Mouse (Mus musculus): ENCODE results near the gene Chpf2. TPM values are rescaled to one million over a fixed set of nuclear protein-coding genes. Genes with fewer than 3 reads are reported as not detected.

Chpf2 gene
- polyA plus RNA-seq, 1 experiment = 34.5 TPM

GRCm38 (mm10) chr5:24591268-24591721 lies 4.8 kb downstream of the Chpf2 start:
- no peak for DNase-seq (ENCODE audit: low spot score)

DNA sequence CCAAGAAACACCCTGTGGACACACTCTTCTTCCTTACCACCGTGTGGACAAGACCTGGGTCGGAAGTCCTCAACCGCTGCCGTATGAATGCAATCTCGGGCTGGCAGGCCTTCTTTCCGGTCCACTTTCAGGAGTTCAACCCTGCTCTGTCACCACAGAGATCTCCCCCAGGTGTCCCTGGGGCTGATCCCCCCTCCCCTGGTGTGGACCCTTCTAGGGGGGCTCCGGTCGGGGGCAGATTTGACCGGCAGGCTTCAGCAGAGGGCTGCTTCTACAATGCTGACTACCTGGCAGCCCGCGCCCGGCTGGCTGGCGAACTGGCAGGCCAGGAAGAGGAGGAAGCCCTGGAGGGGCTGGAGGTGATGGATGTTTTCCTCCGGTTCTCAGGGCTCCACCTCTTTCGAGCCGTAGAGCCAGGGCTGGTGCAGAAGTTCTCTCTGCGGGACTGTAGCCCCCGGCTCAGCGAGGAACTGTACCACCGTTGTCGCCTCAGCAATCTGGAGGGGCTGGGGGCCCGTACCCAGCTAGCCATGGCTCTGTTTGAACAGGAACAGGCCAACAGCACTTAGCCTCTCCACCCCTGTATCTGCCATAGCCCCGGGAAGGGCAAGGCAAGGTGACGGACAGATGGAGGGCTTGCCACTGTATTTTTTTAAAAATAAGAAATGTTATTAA lies 5.4 kb downstream of the Chpf2 start:
- DNase-seq (ENCODE audit: low spot score) = no peak

DNA sequence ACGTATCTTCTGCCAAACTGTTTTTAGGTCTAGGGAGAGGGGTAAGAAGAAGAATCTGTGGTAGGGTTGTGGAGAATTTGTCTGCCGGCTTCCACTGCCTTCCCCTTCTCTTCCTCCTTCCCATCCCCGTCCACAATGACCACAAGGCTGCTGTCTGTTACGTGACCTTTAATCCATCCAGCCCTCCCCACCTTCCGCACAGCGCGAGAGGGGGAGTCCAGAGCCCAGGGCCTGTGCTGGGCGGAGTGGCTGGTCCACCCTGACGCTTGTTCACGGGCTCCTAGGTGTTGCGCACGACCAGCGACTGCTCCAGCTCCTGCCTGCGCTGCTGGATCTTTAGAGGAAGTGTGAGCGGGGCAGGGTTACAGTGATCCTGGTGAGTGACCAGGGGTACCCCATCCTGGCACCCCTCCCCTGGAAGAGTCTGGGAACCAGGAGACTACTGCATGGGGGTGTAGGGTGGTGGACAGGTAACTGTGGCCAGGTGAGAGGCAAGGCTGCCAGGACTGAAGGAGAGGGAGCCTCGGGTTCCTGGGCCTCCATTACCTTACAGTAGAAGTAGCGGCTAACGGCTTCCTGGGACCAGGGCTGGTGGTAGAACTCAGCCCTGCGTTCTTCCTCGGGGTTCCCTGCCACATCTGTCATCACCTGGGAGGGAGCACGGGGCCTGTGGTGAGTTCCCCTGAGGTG lies 6.1 kb downstream of the Chpf2 start:
- DNase-seq (ENCODE audit: low spot score) = no peak

GRCm38 (mm10) chr5:24593230-24593629 lies 6.7 kb downstream of the Chpf2 start:
- no peak for DNase-seq (ENCODE audit: low spot score)

GRCm38 (mm10) chr5:24593928-24594327 lies 7.4 kb downstream of the Chpf2 start:
- no peak for DNase-seq (ENCODE audit: low spot score)

DNA sequence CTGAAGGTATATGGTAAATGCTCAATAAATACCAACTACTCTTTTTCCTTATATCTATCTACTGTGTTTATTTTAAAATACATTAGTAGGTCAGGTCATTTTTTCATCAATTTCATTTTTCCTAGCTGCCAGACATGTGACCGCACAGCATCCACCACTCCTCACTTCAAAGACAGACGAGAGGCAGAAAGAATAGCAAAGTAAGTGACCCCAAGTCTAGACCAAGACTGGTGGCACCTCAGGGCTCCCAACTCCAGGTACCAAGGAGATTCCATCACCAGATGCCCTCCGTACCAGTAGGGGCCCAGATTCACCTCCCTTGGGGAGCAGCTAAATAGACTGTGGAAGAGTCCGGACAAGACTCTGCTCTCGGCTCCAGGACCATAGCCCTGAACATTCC lies 7.8 kb downstream of the Chpf2 start:
- no peak for DNase-seq (ENCODE audit: low spot score)

- DNase-seq (ENCODE audit: low spot score) = no peak
Measured at GRCm38 (mm10) chr5:24595261-24595660, 8.7 kb downstream of the Chpf2 start.

DNA sequence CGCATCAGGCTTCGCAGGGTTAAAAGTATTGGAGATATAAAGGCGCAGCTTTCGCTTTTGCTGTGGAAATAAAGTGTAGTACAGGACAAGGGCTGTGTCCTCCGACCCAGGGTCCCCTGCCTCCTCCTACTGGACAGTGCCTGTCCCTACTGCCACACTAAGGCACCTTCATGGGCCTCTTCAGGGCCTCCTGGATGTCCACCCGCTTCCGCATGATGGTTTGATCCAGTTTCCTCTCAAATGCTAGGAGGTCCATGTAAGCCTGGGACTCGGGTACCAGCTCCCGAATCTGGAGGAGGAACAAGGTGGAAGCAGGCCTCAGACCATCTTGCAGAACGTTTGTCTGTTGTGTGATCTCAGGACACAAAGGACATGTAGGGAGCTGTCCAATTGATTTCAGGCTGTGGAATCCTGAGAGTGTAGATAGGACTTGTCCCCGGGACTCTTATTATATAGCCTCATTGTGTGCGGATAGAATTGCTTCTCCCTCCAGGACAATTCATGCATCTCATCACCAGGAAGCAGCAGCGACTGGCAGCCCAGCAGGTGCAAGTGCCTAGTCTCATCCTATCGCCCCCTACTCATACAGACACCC lies 9.3 kb downstream of the Chpf2 start:
- DNase-seq (ENCODE audit: low spot score) = no peak

GRCm38 (mm10) chr5:24596519-24597171 lies 10.1 kb downstream of the Chpf2 start:
- DNase-seq (ENCODE audit: low spot score) = no peak

DNA sequence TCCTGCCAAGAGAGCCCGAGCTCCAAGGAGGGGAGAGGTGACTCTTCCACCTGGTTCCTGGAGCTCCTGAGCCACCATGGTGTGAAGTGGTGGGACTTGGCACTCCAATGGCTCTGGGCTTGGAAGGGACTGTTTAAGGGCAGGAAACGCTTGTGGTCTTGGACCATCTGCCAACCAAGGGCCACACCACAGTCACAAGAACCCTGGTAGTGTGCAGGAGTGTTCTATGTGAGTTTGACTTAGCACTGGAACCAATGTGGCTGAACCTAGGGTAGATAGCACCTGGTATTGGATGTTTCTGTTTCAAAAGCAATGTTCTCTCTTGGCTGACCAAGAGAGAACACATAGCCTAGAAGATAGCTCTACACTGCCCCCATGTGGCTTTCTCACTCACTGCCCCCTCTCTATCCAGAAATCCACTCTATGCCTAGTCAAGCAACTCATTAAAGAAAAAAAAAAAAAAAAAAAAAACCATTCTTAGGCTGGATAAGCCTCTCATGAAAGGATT lies 10.7 kb downstream of the Chpf2 start:
- DNase-seq (ENCODE audit: low spot score) = no peak

DNA sequence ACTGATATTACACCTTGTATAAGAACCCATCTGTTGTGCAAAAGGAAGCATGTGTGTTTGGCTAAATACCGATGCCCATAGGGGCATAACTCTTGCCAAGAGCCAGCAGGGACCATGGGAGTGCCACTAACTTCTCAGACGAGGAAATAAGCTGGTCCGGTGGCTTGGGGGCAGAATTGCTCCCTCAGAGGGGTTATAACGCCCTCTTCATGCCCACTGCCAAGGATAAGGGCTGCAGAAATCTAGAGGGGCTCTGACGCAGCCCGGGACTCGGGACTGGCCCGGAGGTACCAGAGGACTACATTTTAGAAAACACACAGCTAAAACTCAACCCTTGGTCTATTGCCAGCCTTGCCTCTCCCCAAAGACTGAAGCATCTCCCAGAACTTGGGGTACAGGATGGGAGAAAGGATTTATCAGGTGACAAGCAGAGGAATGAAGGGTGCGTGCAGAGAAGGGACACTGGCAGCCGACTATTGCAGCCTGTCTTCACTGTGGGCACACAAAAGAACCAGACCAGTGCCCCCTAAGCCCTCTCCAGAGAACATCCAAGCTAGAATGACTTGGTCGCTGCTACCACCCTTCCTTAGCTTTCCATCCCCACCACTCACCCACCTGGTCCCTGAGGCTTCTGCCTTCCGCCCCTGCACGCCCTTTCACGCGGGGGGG lies 11.5 kb downstream of the Chpf2 start:
- no peak for DNase-seq (ENCODE audit: low spot score)

- DNase-seq (ENCODE audit: low spot score) = peak; percentile 61
Measured at GRCm38 (mm10) chr5:24598570-24599006, 12.0 kb downstream of the Chpf2 start.

GRCm38 (mm10) chr5:24599137-24599536 lies 12.6 kb downstream of the Chpf2 start:
- no peak for DNase-seq (ENCODE audit: low spot score)

DNA sequence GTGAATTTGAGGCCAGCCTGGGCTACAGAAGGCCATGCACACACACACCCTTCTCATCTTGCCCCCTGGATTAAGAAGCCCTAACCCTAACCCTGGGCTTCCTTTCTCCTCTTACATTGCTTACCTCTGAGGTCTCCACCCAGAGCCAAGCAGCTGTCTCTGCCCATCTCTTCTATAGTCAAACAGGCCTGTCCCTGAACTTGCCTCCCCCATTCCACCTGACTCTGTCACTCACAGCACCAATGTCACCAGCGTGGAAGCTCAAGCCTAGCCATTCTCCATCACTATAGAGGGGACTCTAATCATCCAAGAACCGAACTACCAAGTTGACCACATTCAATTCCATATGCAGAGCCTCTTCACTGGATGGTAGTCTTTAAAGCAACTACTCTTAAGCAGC lies 13.7 kb downstream of the Chpf2 start:
- no peak for DNase-seq (ENCODE audit: low spot score)

- no peak for DNase-seq (ENCODE audit: low spot score)
Measured at GRCm38 (mm10) chr5:24601071-24601835, 14.7 kb downstream of the Chpf2 start.

DNA sequence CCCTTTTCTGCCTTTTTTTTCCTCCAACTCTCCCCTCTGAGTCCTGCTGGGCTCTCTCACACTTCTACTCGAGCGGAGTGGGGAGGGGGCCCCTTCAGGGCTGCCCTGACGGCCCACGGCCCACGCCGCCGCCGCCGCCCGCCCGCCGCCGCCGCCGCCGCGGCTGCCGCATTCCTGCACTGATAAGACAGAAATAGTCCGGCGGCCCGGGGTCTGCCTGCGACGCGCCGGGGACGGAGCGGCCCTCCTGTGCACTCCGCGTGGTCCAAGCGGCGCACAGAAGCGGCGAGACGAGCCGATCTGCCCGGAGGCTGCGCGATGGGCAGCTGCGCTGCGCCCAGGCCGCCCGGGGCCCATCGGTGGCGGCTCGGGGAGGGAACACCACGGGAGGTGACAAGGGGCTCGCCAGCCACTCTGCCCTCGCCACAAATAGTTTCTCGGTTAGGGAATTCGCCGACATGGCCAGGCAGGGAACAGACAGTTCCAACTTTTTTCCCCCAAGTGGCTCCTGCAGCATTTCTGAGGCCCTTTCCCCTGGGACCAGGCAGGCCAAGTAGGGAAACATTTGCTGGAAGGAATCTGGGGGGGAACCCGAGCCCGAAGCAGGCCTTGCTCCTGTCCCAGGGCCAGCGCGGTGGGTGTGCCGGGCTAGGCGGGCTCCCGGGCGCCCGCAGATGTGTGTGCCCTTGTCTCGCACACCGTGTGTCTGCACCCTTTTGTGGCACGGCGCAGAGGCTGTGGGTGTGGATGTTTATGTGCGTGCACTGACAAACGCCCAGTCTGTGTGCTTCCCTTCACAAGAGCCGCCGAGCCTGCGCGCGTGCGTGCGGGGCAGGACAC lies 15.6 kb downstream of the Chpf2 start:
- DNase-seq (ENCODE audit: low spot score) = peak; percentile 68

- no peak for DNase-seq (ENCODE audit: low spot score)
Measured at GRCm38 (mm10) chr5:24602751-24603343, 16.3 kb downstream of the Chpf2 start.

GRCm38 (mm10) chr5:24603431-24604010 lies 17.0 kb downstream of the Chpf2 start:
- peak; percentile 23 for DNase-seq (ENCODE audit: low spot score)

GRCm38 (mm10) chr5:24604080-24604655 lies 17.6 kb downstream of the Chpf2 start:
- no peak for DNase-seq (ENCODE audit: low spot score)

All from urinary bladder, adult 2 months (tissue).